Mouse (Mus musculus) midbrain, embryonic 14.5 days (tissue): ENCODE results near the gene Fam129b. TPM values are rescaled to one million over a fixed set of nuclear protein-coding genes. Genes with fewer than 3 reads are reported as not detected.
A peak's percentile ranks its signal among the peaks of the same experiment; 100 is the strongest.

ENCODE experiments used
- ATAC-seq: fragments of 200-750 bp; cut with Nextera tagmentation; 2 replicates; pipeline ENCODE4 v1.8.0; 2017; ENCODE audit warnings: moderate number of reproducible peaks, moderate library complexity; ENCODE audit not compliant: low FRiP score, low TSS enrichment
- DNase-seq: peaks from one replicate; pipeline ENCODE4 v3.0.0-alpha.2; 2015
- H3K27ac ChIP-seq: fragments of 300-500 bp; sonication (generic); replicated peaks from 2 replicates; pipeline ENCODE4 v1.5.1; 2014; ENCODE audit warnings: mild to moderate bottlenecking, low read depth, low read length, moderate library complexity
- H3K27me3 ChIP-seq: fragments of 300-500 bp; sonication (generic); 2 replicates; pipeline ENCODE4 v1.6.1; 2014; ENCODE audit warnings: low read length, control low read depth, mixed read lengths; ENCODE audit not compliant: control insufficient read depth, insufficient read depth
- H3K36me3 ChIP-seq: fragments of 300-500 bp; sonication (generic); 2 replicates; pipeline ENCODE4 v1.6.1; 2014; ENCODE audit warnings: low read length, control low read depth; ENCODE audit not compliant: control insufficient read depth, insufficient read depth
- H3K4me1 ChIP-seq: fragments of 300-500 bp; sonication (generic); 2 replicates; pipeline ENCODE4 v1.6.1; 2014; ENCODE audit warnings: mild to moderate bottlenecking, antibody characterized with exemption, low read length, control low read depth; ENCODE audit not compliant: control insufficient read depth, insufficient read depth
- H3K4me2 ChIP-seq: fragments of 300-500 bp; sonication (generic); 2 replicates; pipeline ENCODE4 v1.6.1; 2014; ENCODE audit warnings: mild to moderate bottlenecking, low read length, moderate library complexity
- H3K4me3 ChIP-seq: fragments of 300-500 bp; sonication (generic); replicated peaks from 2 replicates; pipeline ENCODE4 v1.5.1; 2014; ENCODE audit warnings: low read depth, low read length
- H3K9ac ChIP-seq: fragments of 300-500 bp; sonication (generic); replicated peaks from 2 replicates; pipeline ENCODE4 v1.6.1; 2014; ENCODE audit warnings: mild to moderate bottlenecking, low read length, moderate library complexity
- H3K9me3 ChIP-seq: fragments of 300-500 bp; sonication (generic); 2 replicates; pipeline ENCODE4 v1.6.1; 2016; ENCODE audit warnings: low read length, control low read depth, mixed read lengths; ENCODE audit not compliant: control insufficient read depth
- WGBS: fragments of 180-500 bp; shearing (Covaris S2); extraction: QIAGEN DNeasy Blood & Tissue Kit; methylation state at CpG from one replicate; pipeline ENCODE4 v1.1.7; 2014; 5-methylcytosine and 5-hydroxymethylcytosine counted together
- polyA plus RNA-seq: library from polyadenylated mRNA; unstranded; fragments of >200 nt; fragmentation: Nextera tagmentation; extraction: Ambion mirVana; gene quantifications from 2 replicates; pipeline ENCODE4 v1.2.1, GENCODE M21; 2014

The Fam129b gene
- polyA plus RNA-seq, 1 experiment from 2014 or later: 13.6 TPM

DNA sequence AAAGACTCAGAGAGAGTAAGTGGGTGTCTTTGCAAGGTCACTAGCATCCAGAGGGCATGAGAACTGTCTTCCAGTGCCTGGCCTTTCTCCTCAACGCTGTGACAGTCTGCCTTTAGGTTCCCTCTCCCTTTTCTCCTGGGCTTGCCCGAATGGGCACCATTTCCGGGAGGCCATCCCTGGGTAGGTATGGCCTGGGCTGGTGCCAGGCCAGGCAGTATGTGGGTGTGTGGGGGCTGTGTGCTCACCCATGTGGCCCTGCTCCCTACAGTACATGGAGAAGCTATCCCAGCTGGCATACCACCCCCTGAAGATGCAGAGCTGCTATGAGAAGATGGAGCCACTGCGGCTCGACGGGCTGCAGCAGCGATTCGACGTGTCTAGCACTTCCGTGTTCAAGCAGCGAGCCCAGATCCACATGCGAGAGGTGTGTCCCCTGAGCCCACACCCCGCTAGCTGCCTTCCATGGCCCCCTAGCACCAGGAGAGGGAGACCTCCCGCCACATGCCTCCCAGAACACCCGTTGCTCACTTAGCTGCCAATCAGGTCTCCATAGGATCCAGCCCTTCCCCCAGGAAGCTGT, 46.0 kb downstream of the Fam129b start:
- ATAC-seq (no peak), DNase-seq (no peak)
- 88% methylated on average over 15 of the region's 15 CpGs for WGBS
- no peak overlapping the region for H3K27ac ChIP-seq
- no peak overlapping the region for H3K4me2 ChIP-seq
- H3K9me3 ChIP-seq: no peaks in the 10 kb centered on the region
- no peak overlapping the region for H3K9ac ChIP-seq
- H3K36me3 ChIP-seq: peaks cover 87% of the 10 kb centered on the region
- no peaks in the 10 kb centered on the region for H3K27me3 ChIP-seq
- H3K4me3 ChIP-seq: no peak overlapping the region
- H3K4me1 ChIP-seq: no peaks in the 10 kb centered on the region

DNA sequence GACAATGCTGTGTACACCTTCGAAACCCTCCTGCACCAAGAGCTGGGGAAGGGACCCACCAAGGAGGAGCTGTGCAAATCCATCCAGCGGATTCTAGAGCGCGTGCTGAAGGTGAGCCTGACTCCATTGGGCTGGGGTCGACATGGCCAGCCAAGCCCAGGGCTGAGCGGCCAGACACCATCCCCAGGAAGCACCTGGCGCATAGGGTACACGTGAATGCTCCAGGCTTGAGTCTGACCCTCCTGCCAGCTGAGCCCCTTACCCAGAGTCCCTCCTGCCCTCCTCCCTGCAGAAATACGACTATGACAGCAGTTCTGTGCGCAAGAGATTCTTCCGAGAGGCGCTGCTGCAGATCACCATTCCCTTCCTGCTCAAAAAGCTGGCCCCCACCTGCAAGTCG, 46.6 kb downstream of the Fam129b start:
- DNase-seq: no peak
- H3K27me3 ChIP-seq: no peaks in the 10 kb centered on the region
- no peaks in the 10 kb centered on the region for H3K9me3 ChIP-seq
- no peaks in the 10 kb centered on the region for H3K4me1 ChIP-seq
- no peak overlapping the region for H3K4me3 ChIP-seq
- H3K9ac ChIP-seq: no peak overlapping the region
- peaks cover 91% of the 10 kb centered on the region for H3K36me3 ChIP-seq
- no peak overlapping the region for H3K27ac ChIP-seq
- WGBS: 92% methylated on average over 13 of the region's 13 CpGs
- no peak for ATAC-seq
- H3K4me2 ChIP-seq: no peak overlapping the region

DNA sequence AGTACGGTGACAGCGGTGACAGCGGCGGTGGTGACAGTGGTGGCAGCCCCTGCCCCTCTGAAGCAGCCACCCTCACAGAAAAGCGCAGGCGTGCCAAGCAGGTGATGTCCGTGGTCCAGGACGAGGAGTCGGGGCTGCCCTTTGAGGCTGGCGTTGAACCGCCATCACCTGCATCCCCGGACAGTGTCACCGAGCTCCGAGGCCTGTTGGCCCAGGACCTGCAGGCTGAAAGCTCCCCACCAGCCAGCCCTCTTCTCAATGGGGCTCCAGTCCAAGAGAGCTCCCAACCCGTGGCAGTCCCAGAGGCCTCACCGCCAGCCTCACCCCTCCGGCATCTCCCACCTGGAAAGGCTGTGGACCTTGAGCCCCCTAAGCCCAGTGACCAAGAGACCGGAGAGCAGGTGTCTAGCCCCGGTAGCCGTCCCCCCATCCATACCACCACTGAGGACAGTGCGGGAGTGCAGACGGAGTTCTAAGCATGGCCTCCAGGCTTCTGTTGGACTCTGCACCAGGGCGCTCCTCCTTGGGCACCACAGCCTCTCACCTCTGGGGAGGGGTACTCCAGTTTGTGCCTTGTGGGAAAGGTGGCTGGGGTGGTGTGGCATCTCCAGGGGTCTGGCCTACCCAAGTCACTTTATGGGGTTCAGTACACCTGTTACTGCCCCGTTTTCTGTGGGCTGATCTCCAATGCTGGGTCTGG, 47.8 kb downstream of the Fam129b start:
- Histone ChIP-seq H3K27me3 (no peaks in the 10 kb centered on the region), H3K4me2 (no peak overlapping the region), H3K27ac (no peak overlapping the region), H3K36me3 (peaks cover 84% of the 10 kb centered on the region), H3K4me3 (no peak overlapping the region), H3K4me1 (no peaks in the 10 kb centered on the region), H3K9ac (no peak overlapping the region), H3K9me3 (no peaks in the 10 kb centered on the region)
- ATAC-seq (no peak), DNase-seq (no peak)
- WGBS: 93% methylated on average over 24 of the region's 24 CpGs

DNA sequence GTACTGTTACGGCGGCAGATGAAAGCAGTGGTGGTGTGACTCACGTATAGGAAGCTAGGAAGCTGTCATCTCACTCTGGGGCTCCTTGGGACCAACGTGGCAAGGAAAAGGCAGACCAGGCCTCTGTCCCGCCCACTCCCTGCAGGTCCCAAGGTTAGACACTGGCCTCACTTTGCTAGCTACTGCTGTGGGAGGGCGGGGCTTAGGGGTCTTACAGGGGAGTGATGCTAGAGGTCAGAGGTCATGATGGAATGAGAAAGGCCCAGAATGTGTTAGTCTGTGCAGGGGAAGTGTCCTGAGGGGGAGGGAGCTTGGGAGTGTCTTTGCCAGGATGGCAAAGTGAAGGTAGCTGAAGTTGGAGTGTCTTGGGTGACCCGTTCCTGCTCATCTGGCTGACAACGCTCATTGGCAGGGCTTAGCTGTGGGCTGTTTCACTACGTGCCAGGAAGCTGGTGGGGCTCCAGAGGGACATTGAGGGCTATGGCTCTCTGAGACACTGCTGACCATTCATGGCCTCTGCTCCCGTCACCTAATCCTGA, 48.5 kb downstream of the Fam129b start:
- Histone ChIP-seq H3K36me3 (peaks cover 81% of the 10 kb centered on the region), H3K4me2 (no peak overlapping the region), H3K27me3 (no peaks in the 10 kb centered on the region), H3K9me3 (no peaks in the 10 kb centered on the region), H3K4me3 (no peak overlapping the region), H3K27ac (no peak overlapping the region), H3K4me1 (no peaks in the 10 kb centered on the region), H3K9ac (no peak overlapping the region)
- WGBS: 67% methylated on average over 10 of the region's 10 CpGs
- DNase-seq (no peak), ATAC-seq (no peak)

DNA sequence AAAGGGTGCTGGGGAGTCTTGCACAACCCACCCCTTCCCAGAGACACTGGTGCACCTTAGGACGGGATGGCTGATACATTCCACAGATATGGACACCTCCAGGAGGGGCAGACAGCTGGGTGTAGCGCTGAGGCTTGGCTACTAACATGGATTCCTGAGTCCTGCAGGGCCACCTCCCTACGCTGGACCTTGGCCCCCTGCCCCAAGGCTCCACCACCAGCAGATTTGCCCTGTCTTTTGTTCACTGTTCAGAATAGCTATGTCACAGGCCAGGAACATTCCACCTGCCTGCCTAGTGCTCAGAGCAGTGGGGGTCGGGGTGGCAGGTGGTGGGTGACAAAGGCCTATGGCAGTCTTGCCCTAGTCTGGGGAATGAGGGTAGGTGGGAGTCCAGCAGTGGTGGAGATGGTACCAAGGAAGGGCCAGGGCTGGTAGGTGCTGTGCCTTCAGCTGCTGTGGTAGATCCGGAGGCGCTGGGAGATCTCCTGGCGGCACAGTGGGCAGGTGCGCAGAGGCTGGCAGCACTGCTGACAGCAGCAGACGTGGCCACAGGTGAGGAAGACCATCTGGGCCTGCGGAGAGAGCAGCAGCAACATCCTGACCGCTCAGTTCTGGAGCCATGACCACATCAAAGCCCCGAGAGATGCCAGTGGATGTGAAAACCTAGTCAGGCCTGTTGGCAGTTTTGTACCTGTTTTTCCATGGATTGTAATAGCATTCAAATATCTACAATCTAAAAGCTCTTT, 50.6 kb downstream of the Fam129b start:
- no peak overlapping the region for H3K4me3 ChIP-seq
- ATAC-seq (no peak), DNase-seq (no peak)
- no peak overlapping the region for H3K27ac ChIP-seq
- peaks cover 68% of the 10 kb centered on the region for H3K36me3 ChIP-seq
- WGBS: 91% methylated on average over 12 of the region's 12 CpGs
- H3K4me1 ChIP-seq: no peaks in the 10 kb centered on the region
- no peaks in the 10 kb centered on the region for H3K27me3 ChIP-seq
- no peaks in the 10 kb centered on the region for H3K9me3 ChIP-seq
- H3K4me2 ChIP-seq: no peak overlapping the region
- H3K9ac ChIP-seq: no peak overlapping the region

DNA sequence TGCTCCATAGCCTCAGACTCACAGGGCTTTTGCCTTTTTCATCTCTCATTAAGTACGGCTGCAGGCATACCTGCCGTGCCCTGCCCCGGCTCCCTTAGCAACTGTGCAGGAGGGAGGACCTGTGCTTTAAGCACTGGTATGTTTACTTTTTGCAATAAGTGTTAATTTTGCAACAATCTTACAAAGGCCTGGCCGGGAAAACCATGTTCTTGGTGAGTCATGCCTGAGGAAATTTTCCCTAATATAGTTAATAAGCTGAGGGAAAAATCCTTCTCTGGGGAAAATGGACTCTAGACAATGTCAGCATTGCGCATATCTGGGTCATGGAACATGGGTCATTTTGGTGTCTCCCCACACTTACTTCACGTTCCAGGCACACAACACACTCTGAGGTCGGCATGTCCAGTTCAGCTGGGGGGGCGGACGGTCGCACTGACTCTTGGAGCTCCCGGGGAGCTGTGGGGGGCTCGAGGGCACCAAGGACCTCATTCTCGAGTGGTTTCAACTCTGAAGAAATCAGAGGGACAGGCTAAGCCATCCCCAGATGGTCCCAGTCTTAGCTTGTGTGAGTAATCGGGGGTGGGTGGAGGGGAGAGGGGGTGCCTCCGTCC, 51.8 kb downstream of the Fam129b start:
- H3K36me3 ChIP-seq: peaks cover 66% of the 10 kb centered on the region

DNA sequence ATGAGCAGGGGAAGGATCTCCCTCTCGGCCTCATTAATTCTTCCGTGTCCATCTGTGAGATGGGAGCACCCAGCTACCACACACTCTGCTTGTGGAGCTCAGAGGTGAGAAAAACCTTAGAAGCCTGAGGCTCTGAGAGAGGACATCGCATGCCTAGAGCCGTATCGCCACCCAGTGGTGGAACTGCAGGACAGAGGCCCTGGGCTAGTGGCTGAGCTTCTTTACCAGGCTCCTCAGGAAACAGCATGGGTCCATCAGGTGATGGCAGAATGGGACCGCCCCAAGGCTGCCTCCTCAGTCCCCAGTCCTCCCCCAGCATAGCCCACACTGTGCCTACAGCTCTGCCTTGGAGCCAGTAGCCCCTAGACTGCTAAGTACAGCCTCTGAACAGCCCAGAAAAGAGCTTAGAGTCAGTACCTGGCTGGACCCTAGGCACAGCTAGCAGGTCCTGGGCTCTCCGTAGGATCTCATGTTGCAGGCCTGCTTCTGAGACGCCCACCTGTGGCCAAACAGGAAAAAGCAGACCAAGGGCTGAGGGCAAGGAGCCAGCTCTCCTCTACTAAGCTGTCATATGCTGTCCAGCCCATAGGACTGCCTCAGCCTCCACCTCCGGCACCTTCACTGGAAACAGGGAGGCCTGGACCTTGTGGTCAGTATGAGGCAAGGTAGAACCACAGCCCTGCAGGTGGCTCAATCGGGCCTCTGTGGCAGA, 52.5 kb downstream of the Fam129b start:
- no peaks in the 10 kb centered on the region for H3K9me3 ChIP-seq
- no peak overlapping the region for H3K27ac ChIP-seq
- H3K27me3 ChIP-seq: no peaks in the 10 kb centered on the region
- no peaks in the 10 kb centered on the region for H3K4me1 ChIP-seq
- ATAC-seq (no peak; the same call in 1 of the 2 replicates), DNase-seq (peak; percentile 78)
- H3K4me2 ChIP-seq: no peak overlapping the region
- no peak overlapping the region for H3K9ac ChIP-seq
- WGBS: 28% methylated on average over 10 of the region's 10 CpGs
- peaks cover 66% of the 10 kb centered on the region for H3K36me3 ChIP-seq
- no peak overlapping the region for H3K4me3 ChIP-seq

More for the DNA sequence above, 51.8 kb downstream of the Fam129b start:
- Histone ChIP-seq H3K9ac (no peak overlapping the region), H3K4me1 (no peaks in the 10 kb centered on the region), H3K27me3 (no peaks in the 10 kb centered on the region), H3K4me3 (no peak overlapping the region), H3K4me2 (no peak overlapping the region), H3K9me3 (no peaks in the 10 kb centered on the region), H3K27ac (no peak overlapping the region)
- ATAC-seq: no peak
- DNase-seq: no peak
- 84% methylated on average over 15 of the region's 15 CpGs for WGBS
